ENCODE assay signal across 19 mouse cellular contexts in genomic region chr8:79037532-79037931, GRCm38 (mm10).
"Had no signal": no experiment of that assay in that cellular context is flagged by ENCODE, and none has a peak within 500 bp of the region (broad histone marks: within the 10 kb centered on the region; RNA-seq: fewer than 3 reads in every experiment).

No protein-coding gene starts in this region.

- H3K4me3 ChIP-seq: midbrain, embryonic 10.5 days; midbrain, embryonic 12.5 days; myocyte; neural tube, embryonic 13.5 days; neural tube, embryonic 15.5 days; stomach, embryonic 15.5 days had no signal

- H3K9ac ChIP-seq: lung, embryonic 14.5 days; midbrain, embryonic 12.5 days; neural tube, embryonic 13.5 days; neural tube, embryonic 15.5 days; stomach, embryonic 15.5 days had no signal

- H3K4me2 ChIP-seq: lung, embryonic 14.5 days; midbrain, embryonic 12.5 days; neural tube, embryonic 13.5 days; neural tube, embryonic 15.5 days; stomach, embryonic 15.5 days had no signal

- H3K36me3 ChIP-seq: neural tube, embryonic 15.5 days; stomach, embryonic 15.5 days had no signal

- H3K27me3 ChIP-seq: midbrain, embryonic 12.5 days; neural tube, embryonic 13.5 days; neural tube, embryonic 15.5 days; stomach, embryonic 15.5 days had no signal

- H3K9me3 ChIP-seq: midbrain, embryonic 10.5 days; midbrain, embryonic 12.5 days; neural tube, embryonic 13.5 days; neural tube, embryonic 15.5 days; stomach, embryonic 15.5 days had no signal

- DNase-seq: lung, adult 18-20 months; lung, embryonic 14.5 days; lung, postnatal 10 days; lung, postnatal 4 days; midbrain, embryonic 14.5 days; retina, postnatal 1 day; right cerebral cortex, adult 18-20 months; right cerebral cortex, postnatal 25 days; thymus, adult 2 months; thymus, postnatal 25 days; thymus, postnatal 4 days had no signal

- ATAC-seq: midbrain, embryonic 16.5 days had no signal

- H3K27ac ChIP-seq: midbrain, embryonic 10.5 days; midbrain, embryonic 12.5 days; neural tube, embryonic 13.5 days; neural tube, embryonic 15.5 days; stomach, embryonic 15.5 days; stomach, postnatal 0 days had no signal
